ENCODE assay signal across 21 mouse cellular contexts in genomic region chr3:145367176-145367717, GRCm38 (mm10).
"Had no signal": no experiment of that assay in that cellular context is flagged by ENCODE, and none has a peak within 500 bp of the region (broad histone marks: within the 10 kb centered on the region; RNA-seq: fewer than 3 reads in every experiment).

No protein-coding gene starts in this region.

- ATAC-seq: liver, embryonic 12.5 days; midbrain, embryonic 15.5 days had no signal

- H3K4me1 ChIP-seq: limb, embryonic 10.5 days; limb, embryonic 13.5 days; liver, embryonic 12.5 days; liver, embryonic 15.5 days; midbrain, embryonic 12.5 days; midbrain, embryonic 15.5 days; neural tube, embryonic 12.5 days; neural tube, embryonic 15.5 days had no signal

- H3K4me2 ChIP-seq: limb, embryonic 13.5 days; liver, embryonic 12.5 days; liver, embryonic 15.5 days; midbrain, embryonic 12.5 days; midbrain, embryonic 15.5 days; neural tube, embryonic 12.5 days; neural tube, embryonic 15.5 days had no signal

- H3K36me3 ChIP-seq: limb, embryonic 10.5 days; limb, embryonic 13.5 days; liver, embryonic 12.5 days; liver, embryonic 15.5 days; midbrain, embryonic 12.5 days; midbrain, embryonic 15.5 days; neural tube, embryonic 12.5 days; neural tube, embryonic 15.5 days had no signal

- H3K27ac ChIP-seq: layer of hippocampus, adult 2 months; limb, embryonic 10.5 days; limb, embryonic 13.5 days; liver, embryonic 12.5 days; liver, embryonic 15.5 days; macrophage; midbrain, embryonic 12.5 days; midbrain, embryonic 15.5 days; neural tube, embryonic 12.5 days; neural tube, embryonic 15.5 days; stomach, postnatal 0 days had no signal

- DNase-seq: kidney, adult 11 months; kidney, adult 8-10 months; kidney, postnatal 25 days; layer of hippocampus, adult 9-11 months; liver; lung, adult 2 months; right cerebral cortex, adult 18-20 months; right cerebral cortex, postnatal 14 days; right cerebral cortex, postnatal 4 days; thymus, postnatal 25 days had no signal

- H3K9me3 ChIP-seq: limb, embryonic 10.5 days; limb, embryonic 13.5 days; liver, embryonic 12.5 days; liver, embryonic 15.5 days; midbrain, embryonic 12.5 days; midbrain, embryonic 15.5 days; neural tube, embryonic 12.5 days; neural tube, embryonic 15.5 days had no signal

- H3K27me3 ChIP-seq: limb, embryonic 13.5 days; liver, embryonic 12.5 days; liver, embryonic 15.5 days; midbrain, embryonic 12.5 days; midbrain, embryonic 15.5 days; neural tube, embryonic 12.5 days; neural tube, embryonic 15.5 days had no signal

- H3K4me3 ChIP-seq: layer of hippocampus, adult 2 months; limb, embryonic 10.5 days; limb, embryonic 13.5 days; liver, embryonic 12.5 days; liver, embryonic 15.5 days; midbrain, embryonic 12.5 days; midbrain, embryonic 15.5 days; neural tube, embryonic 12.5 days; neural tube, embryonic 15.5 days had no signal

- H3K9ac ChIP-seq: limb, embryonic 13.5 days; liver, embryonic 12.5 days; liver, embryonic 15.5 days; midbrain, embryonic 12.5 days; midbrain, embryonic 15.5 days; neural tube, embryonic 12.5 days; neural tube, embryonic 15.5 days had no signal
